Mouse (Mus musculus) megakaryocyte, embryonic 14.5 days (primary cell): ENCODE data around the gene Col2a1.

Experiments
- FLI1 ChIP-seq: IDR thresholded peaks from 2 replicates; pipeline ENCODE4 v1.6.1; 2012; ENCODE audit warnings: low read length, inconsistent platforms, mixed read lengths
- GATA1 ChIP-seq: IDR thresholded peaks from 3 replicates; pipeline ENCODE4 v1.6.1; 2012; ENCODE audit warnings: mixed read lengths, low read length, inconsistent platforms, borderline replicate concordance

- TF ChIP-seq FLI1 (no peak), GATA1 (no peak)
Measured at GRCm38 (mm10) chr15:97941306-97941705, 63.2 kb downstream of the Col2a1 start.
